Mouse (Mus musculus) heart, embryonic 16.5 days (tissue): ENCODE data around the gene Relb. TPM values are rescaled to one million over a fixed set of nuclear protein-coding genes. Genes with fewer than 3 reads are reported as not detected.
A peak's percentile ranks its signal among the peaks of the same experiment; 100 is the strongest.

Experiments
- ATAC-seq: fragments of 200-750 bp; cut with Nextera tagmentation; replicated peaks from 2 replicates; pipeline ENCODE4 v1.8.0; 2017; ENCODE audit warnings: moderate number of reproducible peaks; ENCODE audit not compliant: insufficient read depth, low FRiP score; ENCODE audit errors: extremely low read depth
- H3K27ac ChIP-seq: fragments of 300-500 bp; sonication (generic); 2 replicates; pipeline ENCODE4 v1.5.1; 2014; ENCODE audit warnings: mild to moderate bottlenecking, low read length, control low read depth, moderate library complexity
- H3K27me3 ChIP-seq: fragments of 300-500 bp; sonication (generic); 2 replicates; pipeline ENCODE4 v1.6.1; 2014; ENCODE audit warnings: low read length, mixed read lengths; ENCODE audit not compliant: control insufficient read depth, insufficient read depth
- H3K36me3 ChIP-seq: fragments of 300-500 bp; sonication (generic); 2 replicates; pipeline ENCODE4 v1.6.1; 2014; ENCODE audit not compliant: control insufficient read depth, insufficient read depth
- H3K4me1 ChIP-seq: fragments of 300-500 bp; sonication (generic); 2 replicates; pipeline ENCODE4 v1.6.1; 2014; ENCODE audit warnings: low read length, mixed read lengths; ENCODE audit not compliant: control insufficient read depth, insufficient read depth
- H3K4me2 ChIP-seq: fragments of 300-500 bp; sonication (generic); 2 replicates; pipeline ENCODE4 v1.6.1; 2014; ENCODE audit warnings: low read depth, mild to moderate bottlenecking, control low read depth, low read length
- H3K4me3 ChIP-seq: fragments of 300-500 bp; sonication (generic); 2 replicates; pipeline ENCODE4 v1.5.1; 2014; ENCODE audit warnings: mild to moderate bottlenecking, control low read depth, low read length
- H3K9ac ChIP-seq: fragments of 300-500 bp; sonication (generic); 2 replicates; pipeline ENCODE4 v1.6.1; 2014; ENCODE audit warnings: low read length, control low read depth
- H3K9me3 ChIP-seq: fragments of 300-500 bp; sonication (generic); replicated peaks from 2 replicates; pipeline ENCODE4 v1.6.1; 2016; ENCODE audit warnings: low read length; ENCODE audit not compliant: control insufficient read depth
- WGBS: fragments of 180-500 bp; shearing (Covaris S2); extraction: QIAGEN DNeasy Blood & Tissue Kit; methylation state at CpG from one replicate; pipeline ENCODE4 v1.1.7; 2014; 5-methylcytosine and 5-hydroxymethylcytosine counted together
- polyA plus RNA-seq: library from polyadenylated mRNA; unstranded; fragments of >200 nt; fragmentation: Nextera tagmentation; extraction: Ambion mirVana; gene quantifications from 2 replicates; pipeline ENCODE4 v1.2.1, GENCODE M21; 2015

Gene Relb
- polyA plus RNA-seq, 1 experiment from 2014 or later, result 12.4 TPM

DNA sequence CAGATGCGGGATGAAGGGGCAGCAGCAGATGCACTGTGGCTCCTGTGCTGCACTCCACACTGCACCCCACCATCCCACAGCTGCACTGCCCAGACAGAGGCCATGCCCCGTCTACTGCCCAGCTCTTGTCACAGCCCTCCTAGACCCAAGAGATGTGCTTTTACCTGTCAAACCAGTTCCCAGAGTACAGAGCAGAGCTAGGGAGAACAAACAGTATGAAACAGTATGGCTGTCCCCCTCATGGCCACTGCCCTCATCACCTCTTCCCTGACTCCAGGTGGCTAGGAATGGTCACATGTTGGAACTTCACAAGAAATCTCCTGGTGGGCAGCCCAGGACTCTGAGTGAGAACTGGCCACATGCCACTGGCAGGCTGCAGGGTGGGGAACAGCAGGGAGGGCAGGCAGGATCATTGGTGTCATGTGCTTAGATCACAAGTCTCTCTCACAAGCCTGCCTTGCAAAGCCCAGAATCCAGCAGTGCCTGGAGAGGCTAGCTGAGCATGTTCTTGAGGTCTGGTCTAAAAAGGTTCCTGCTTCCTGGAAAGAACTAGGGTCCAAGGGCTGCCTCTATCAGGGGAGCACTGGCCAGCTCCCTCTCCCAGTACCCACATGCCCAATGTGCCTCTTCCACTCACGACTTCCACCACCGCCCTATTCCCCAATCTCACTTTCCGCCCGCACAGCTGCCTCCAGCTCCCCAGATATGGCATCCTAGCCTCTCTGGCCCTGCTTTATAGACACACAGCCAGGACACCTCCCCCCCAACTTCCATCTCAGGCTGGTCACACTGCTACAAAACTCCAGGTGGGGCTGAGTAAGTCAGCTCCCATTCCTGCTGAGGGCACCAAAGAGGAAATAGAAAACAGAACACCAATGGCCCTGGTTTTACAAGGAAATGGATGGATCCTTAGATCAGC is 71.0 kb downstream of the Relb start:
- H3K36me3 ChIP-seq, result no peaks in the 10 kb centered on the region
- peak overlapping the region; percentile 11; the same call in 1 of the 2 replicates for H3K27ac ChIP-seq
- peak overlapping the region; percentile 51 for H3K9ac ChIP-seq
- 83% methylated on average over 6 of the region's 6 CpGs for WGBS
- H3K4me3 ChIP-seq, result no peak overlapping the region
- no peaks in the 10 kb centered on the region for H3K27me3 ChIP-seq
- no peak overlapping the region for H3K4me2 ChIP-seq
- no peaks in the 10 kb centered on the region for H3K9me3 ChIP-seq
- H3K4me1 ChIP-seq, result peaks cover 47% of the 10 kb centered on the region
- ATAC-seq, result no peak

DNA sequence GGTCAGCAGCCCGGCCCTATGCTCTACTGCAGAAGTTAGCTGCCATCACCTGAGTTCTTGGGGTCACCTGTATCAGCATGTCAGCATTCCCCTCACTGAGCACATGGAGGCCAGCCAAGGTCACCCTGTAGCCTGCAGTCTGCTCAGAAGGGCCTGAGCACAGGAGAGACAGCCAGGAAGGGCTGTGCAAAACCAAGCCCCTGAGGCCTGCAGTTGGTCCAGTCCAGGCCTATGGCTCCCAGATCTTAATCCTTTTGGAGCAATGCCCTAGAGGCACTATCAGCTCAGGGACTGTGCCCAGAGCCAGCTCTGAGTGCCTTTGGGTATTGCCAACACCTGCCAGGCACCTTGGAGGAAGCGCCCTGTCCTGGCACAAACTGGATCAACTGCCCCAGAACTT is 72.2 kb downstream of the Relb start:
- Histone ChIP-seq H3K36me3 (no peaks in the 10 kb centered on the region), H3K4me3 (no peak overlapping the region), H3K4me2 (no peak overlapping the region), H3K27me3 (no peaks in the 10 kb centered on the region), H3K27ac (peak overlapping the region; percentile 64), H3K9me3 (no peaks in the 10 kb centered on the region), H3K9ac (peak overlapping the region; percentile 47), H3K4me1 (peaks cover 52% of the 10 kb centered on the region)
- WGBS, result 77% methylated on average over 2 of the region's 2 CpGs
- ATAC-seq, result no peak

Other genes with a start within 250 kb of the Relb start
- 11.1 and 12.8 TPM in 2 replicates for gene Ercc2, start 247.4 kb downstream of the Relb start, polyA plus RNA-seq
- 4.1 and 5.0 TPM in 2 replicates for gene Klc3, start 225.3 kb downstream of the Relb start, polyA plus RNA-seq
- gene Ckm, start 224.7 kb downstream of the Relb start, polyA plus RNA-seq, result 2,882 and 3,117 TPM in 2 replicates
- 4.5 and 6.2 TPM in 2 replicates for gene Mark4, start 170.6 kb downstream of the Relb start, polyA plus RNA-seq
- gene Exoc3l2, start 166.1 kb downstream of the Relb start, polyA plus RNA-seq, result 0.50 and 0.59 TPM in 2 replicates
- gene Bloc1s3, start 121.1 kb downstream of the Relb start, polyA plus RNA-seq, result 1.6 and 1.7 TPM in 2 replicates
- gene Trappc6a, start 121.0 kb downstream of the Relb start, polyA plus RNA-seq, result 73.2 and 83.4 TPM in 2 replicates
- gene Nkpd1, start 111.6 kb downstream of the Relb start, polyA plus RNA-seq, result 0.14 TPM in 1 of 2 replicates, not detected in the other
- gene Ppp1r37, start 66.4 kb downstream of the Relb start, polyA plus RNA-seq, result 18.2 and 21.1 TPM in 2 replicates
- 0.24 and 0.66 TPM in 2 replicates for gene Zfp296, start 52.2 kb downstream of the Relb start, polyA plus RNA-seq
- gene Gemin7, start 51.8 kb downstream of the Relb start, polyA plus RNA-seq, result 125 and 127 TPM in 2 replicates
- 31.9 and 35.1 TPM in 2 replicates for gene Clasrp, start 25.0 kb downstream of the Relb start, polyA plus RNA-seq
- 74.3 and 81.9 TPM in 2 replicates for gene Clptm1, start 35.6 kb upstream of the Relb start, polyA plus RNA-seq
- gene Apoc2, start 48.5 kb upstream of the Relb start, polyA plus RNA-seq, result 1.2 and 2.6 TPM in 2 replicates
- gene Gm44805, start 52.0 kb upstream of the Relb start, polyA plus RNA-seq, result 0.38 TPM in 1 of 2 replicates, not detected in the other
- 0.22 and 0.37 TPM in 2 replicates for gene Apoc4, start 52.0 kb upstream of the Relb start, polyA plus RNA-seq
- 8.9 and 9.2 TPM in 2 replicates for gene Apoc1, start 63.2 kb upstream of the Relb start, polyA plus RNA-seq
- 588 and 662 TPM in 2 replicates for gene Apoe, start 69.8 kb upstream of the Relb start, polyA plus RNA-seq
- 146 and 158 TPM in 2 replicates for gene Tomm40, start 86.0 kb upstream of the Relb start, polyA plus RNA-seq
- 63.5 and 76.8 TPM in 2 replicates for gene Nectin2, start 121.0 kb upstream of the Relb start, polyA plus RNA-seq
- 413 and 444 TPM in 2 replicates for gene Bcam, start 141.6 kb upstream of the Relb start, polyA plus RNA-seq
- 1.2 and 2.0 TPM in 2 replicates for gene Cblc, start 167.4 kb upstream of the Relb start, polyA plus RNA-seq
- gene Bcl3, start 193.3 kb upstream of the Relb start, polyA plus RNA-seq, result 3.1 and 4.1 TPM in 2 replicates
- not detected in 2 replicates for gene Gm19345, start 222.6 kb upstream of the Relb start, polyA plus RNA-seq
- not detected in 2 replicates for gene Ceacam16, start 231.9 kb upstream of the Relb start, polyA plus RNA-seq